Mouse (Mus musculus) lung, adult 10 weeks (tissue): Measurements from ENCODE around the gene Tex13c3. TPM values are rescaled to one million over a fixed set of nuclear protein-coding genes. Genes with fewer than 3 reads are reported as not detected.

Experiments
- polyA plus RNA-seq: library from polyadenylated mRNA; stranded (reverse); fragments of 350-450 nt; fragmentation: Illumina TruSeq; extraction: RNeasy Lipid Tissue Mini Kit (QIAGEN cat#74804); gene quantifications from one replicate; pipeline ENCODE4 v1.2.3, GENCODE M21; 2014; ENCODE audit warnings: low read depth, low replicate concordance; ENCODE audit not compliant: insufficient read depth

Tex13c3 gene
- polyA plus RNA-seq, result not detected

GRCm38 (mm10) chrX:19481219-19481618, at the start of gene Tex13c3:
Gene Tex13c3, minus strand, starts transcription at chrX:19481319.

